Mouse (Mus musculus): ENCODE results near the gene Gm813. TPM values are rescaled to one million over a fixed set of nuclear protein-coding genes. Genes with fewer than 3 reads are reported as not detected.
"Not testable (repeated sequence)": the region's sequence is repeated elsewhere in the genome, so short reads cannot be mapped to it uniquely, and the experiment has no call there.

The Gm813 gene
- polyA plus RNA-seq (2015; fragmentation: Nextera tagmentation; extraction: Ambion mirVana), result not detected in 2 replicates

- no peak within 1 kb of the TSS for H3K27ac ChIP-seq
- no peaks in the 10 kb centered on the region for H3K27me3 ChIP-seq
- WGBS, result 85% methylated on average over 6 of the region's 6 CpGs
- H3K4me3 ChIP-seq, result no peak within 1 kb of the TSS
- H3K36me3 ChIP-seq, result no peaks in the 10 kb centered on the region
- no peaks in the 10 kb centered on the region for H3K4me1 ChIP-seq
- H3K4me2 ChIP-seq, result no peak within 1 kb of the TSS
- ATAC-seq (ENCODE audit: borderline replicate concordance, extremely low read depth, low FRiP score, low TSS enrichment), result no peak
- H3K9me3 ChIP-seq, result no peaks in the 10 kb centered on the region
- no peak within 1 kb of the TSS for H3K9ac ChIP-seq
Observed at GRCm38 (mm10) chr16:58616878-58617277, at the start of gene Gm813. TSS of gene Gm813 (minus strand) at chr16:58616978.

- not testable (repeated sequence) for H3K4me3 ChIP-seq; H3K4me2 ChIP-seq; ATAC-seq (ENCODE audit: borderline replicate concordance, extremely low read depth, low FRiP score, low TSS enrichment); H3K4me1 ChIP-seq; H3K27ac ChIP-seq; H3K9ac ChIP-seq; H3K27me3 ChIP-seq; H3K36me3 ChIP-seq; H3K9me3 ChIP-seq
Observed at GRCm38 (mm10) chr16:58665137-58665536, 48.4 kb upstream of the Gm813 start.

- Histone ChIP-seq H3K9ac (no peak overlapping the region), H3K4me1 (no peaks in the 10 kb centered on the region), H3K4me3 (no peak overlapping the region), H3K4me2 (no peak overlapping the region), H3K9me3 (no peaks in the 10 kb centered on the region), H3K36me3 (no peaks in the 10 kb centered on the region), H3K27ac (no peak overlapping the region), H3K27me3 (no peaks in the 10 kb centered on the region)
- ATAC-seq (ENCODE audit: borderline replicate concordance, extremely low read depth, low FRiP score, low TSS enrichment), result no peak
- WGBS, result 76% methylated on average over 2 of the region's 2 CpGs
Observed at GRCm38 (mm10) chr16:58663816-58664215, 47.0 kb upstream of the Gm813 start.

GRCm38 (mm10) chr16:58663021-58663420, 46.2 kb upstream of the Gm813 start:
- ATAC-seq (ENCODE audit: borderline replicate concordance, extremely low read depth, low FRiP score, low TSS enrichment), result no peak
- no peaks in the 10 kb centered on the region for H3K36me3 ChIP-seq
- no peaks in the 10 kb centered on the region for H3K9me3 ChIP-seq
- H3K27me3 ChIP-seq, result no peaks in the 10 kb centered on the region
- 44% methylated on average over 5 of the region's 5 CpGs for WGBS
- no peak overlapping the region for H3K4me3 ChIP-seq
- H3K4me2 ChIP-seq, result no peak overlapping the region
- no peaks in the 10 kb centered on the region for H3K4me1 ChIP-seq
- H3K9ac ChIP-seq, result no peak overlapping the region
- no peak overlapping the region for H3K27ac ChIP-seq

GRCm38 (mm10) chr16:58662287-58662791, 45.6 kb upstream of the Gm813 start:
- no peak overlapping the region for H3K9ac ChIP-seq
- H3K9me3 ChIP-seq, result no peaks in the 10 kb centered on the region
- no peaks in the 10 kb centered on the region for H3K4me1 ChIP-seq
- no peak overlapping the region for H3K4me3 ChIP-seq
- no peaks in the 10 kb centered on the region for H3K27me3 ChIP-seq
- H3K36me3 ChIP-seq, result no peaks in the 10 kb centered on the region
- ATAC-seq (ENCODE audit: borderline replicate concordance, extremely low read depth, low FRiP score, low TSS enrichment), result no peak
- no peak overlapping the region for H3K4me2 ChIP-seq
- no peak overlapping the region for H3K27ac ChIP-seq

- Histone ChIP-seq H3K27ac (no peak overlapping the region), H3K4me1 (no peaks in the 10 kb centered on the region), H3K27me3 (no peaks in the 10 kb centered on the region), H3K36me3 (no peaks in the 10 kb centered on the region), H3K4me3 (no peak overlapping the region), H3K4me2 (no peak overlapping the region), H3K9ac (no peak overlapping the region), H3K9me3 (no peaks in the 10 kb centered on the region)
- no peak for ATAC-seq (ENCODE audit: borderline replicate concordance, extremely low read depth, low FRiP score, low TSS enrichment)
- 59% methylated on average over 5 of the region's 5 CpGs for WGBS
Observed at GRCm38 (mm10) chr16:58661826-58662225, 45.0 kb upstream of the Gm813 start.

GRCm38 (mm10) chr16:58658668-58659067, 41.9 kb upstream of the Gm813 start:
- 87% methylated on average over 6 of the region's 6 CpGs for WGBS

GRCm38 (mm10) chr16:58656526-58656925, 39.7 kb upstream of the Gm813 start:
- no peaks in the 10 kb centered on the region for H3K4me1 ChIP-seq
- 79% methylated on average over 4 of the region's 4 CpGs for WGBS
- no peak overlapping the region for H3K27ac ChIP-seq
- H3K4me3 ChIP-seq, result no peak overlapping the region
- no peaks in the 10 kb centered on the region for H3K9me3 ChIP-seq
- no peak overlapping the region for H3K4me2 ChIP-seq
- no peaks in the 10 kb centered on the region for H3K36me3 ChIP-seq
- H3K27me3 ChIP-seq, result no peaks in the 10 kb centered on the region
- 0 out of 2 replicates have a peak, but pooled peaks have one; percentile 49 for ATAC-seq (ENCODE audit: borderline replicate concordance, extremely low read depth, low FRiP score, low TSS enrichment)
- H3K9ac ChIP-seq, result no peak overlapping the region

More at GRCm38 (mm10) chr16:58658668-58659067, 41.9 kb upstream of the Gm813 start:
- Histone ChIP-seq H3K9ac (no peak overlapping the region), H3K36me3 (no peaks in the 10 kb centered on the region), H3K4me2 (no peak overlapping the region), H3K27ac (no peak overlapping the region), H3K9me3 (no peaks in the 10 kb centered on the region), H3K4me1 (no peaks in the 10 kb centered on the region), H3K4me3 (no peak overlapping the region), H3K27me3 (no peaks in the 10 kb centered on the region)
- ATAC-seq (ENCODE audit: borderline replicate concordance, extremely low read depth, low FRiP score, low TSS enrichment), result no peak

GRCm38 (mm10) chr16:58655751-58656150, 39.0 kb upstream of the Gm813 start:
- Histone ChIP-seq H3K4me2 (no peak overlapping the region), H3K4me3 (no peak overlapping the region), H3K9ac (no peak overlapping the region), H3K9me3 (no peaks in the 10 kb centered on the region), H3K4me1 (no peaks in the 10 kb centered on the region), H3K36me3 (no peaks in the 10 kb centered on the region), H3K27me3 (no peaks in the 10 kb centered on the region), H3K27ac (no peak overlapping the region)
- ATAC-seq (ENCODE audit: borderline replicate concordance, extremely low read depth, low FRiP score, low TSS enrichment), result no peak

- no peak for ATAC-seq (ENCODE audit: borderline replicate concordance, extremely low read depth, low FRiP score, low TSS enrichment)
- no peak overlapping the region for H3K4me2 ChIP-seq
- no peak overlapping the region for H3K9ac ChIP-seq
- no peaks in the 10 kb centered on the region for H3K36me3 ChIP-seq
- 93% methylated on average over 10 of the region's 10 CpGs for WGBS
- H3K27me3 ChIP-seq, result no peaks in the 10 kb centered on the region
- H3K27ac ChIP-seq, result no peak overlapping the region
- no peaks in the 10 kb centered on the region for H3K4me1 ChIP-seq
- no peaks in the 10 kb centered on the region for H3K9me3 ChIP-seq
- H3K4me3 ChIP-seq, result no peak overlapping the region
Observed at GRCm38 (mm10) chr16:58649979-58650378, 33.2 kb upstream of the Gm813 start.

GRCm38 (mm10) chr16:58638689-58639175, 22.0 kb upstream of the Gm813 start, which contains the start of gene E330017A01Rik:
TSS of gene E330017A01Rik (minus strand) at chr16:58638739.
- no peak for ATAC-seq (ENCODE audit: borderline replicate concordance, extremely low read depth, low FRiP score, low TSS enrichment)

GRCm38 (mm10) chr16:58638016-58638415, 21.2 kb upstream of the Gm813 start:
- ATAC-seq (ENCODE audit: borderline replicate concordance, extremely low read depth, low FRiP score, low TSS enrichment), result no peak

More at GRCm38 (mm10) chr16:58638689-58639175, 22.0 kb upstream of the Gm813 start, which contains the start of gene E330017A01Rik:
- Histone ChIP-seq H3K27me3 (no peaks in the 10 kb centered on the region), H3K4me1 (no peaks in the 10 kb centered on the region), H3K4me3 (no peak within 1 kb of the TSS), H3K9ac (no peak within 1 kb of the TSS), H3K9me3 (no peaks in the 10 kb centered on the region), H3K4me2 (no peak within 1 kb of the TSS), H3K27ac (no peak within 1 kb of the TSS), H3K36me3 (no peaks in the 10 kb centered on the region)
- 49% methylated on average over 3 of the region's 3 CpGs for WGBS

GRCm38 (mm10) chr16:58637448-58637847, 20.7 kb upstream of the Gm813 start:
- Histone ChIP-seq H3K36me3 (no peaks in the 10 kb centered on the region), H3K4me2 (no peak overlapping the region), H3K4me1 (no peaks in the 10 kb centered on the region), H3K4me3 (no peak overlapping the region), H3K27ac (no peak overlapping the region), H3K9ac (no peak overlapping the region), H3K27me3 (no peaks in the 10 kb centered on the region), H3K9me3 (no peaks in the 10 kb centered on the region)
- ATAC-seq (ENCODE audit: borderline replicate concordance, extremely low read depth, low FRiP score, low TSS enrichment), result no peak
- WGBS, result 73% methylated on average over 4 of the region's 4 CpGs

More at GRCm38 (mm10) chr16:58638016-58638415, 21.2 kb upstream of the Gm813 start:
- Histone ChIP-seq H3K9me3 (no peaks in the 10 kb centered on the region), H3K4me2 (no peak overlapping the region), H3K4me1 (no peaks in the 10 kb centered on the region), H3K4me3 (no peak overlapping the region), H3K36me3 (no peaks in the 10 kb centered on the region), H3K9ac (no peak overlapping the region), H3K27me3 (no peaks in the 10 kb centered on the region), H3K27ac (no peak overlapping the region)
- WGBS, result 71% methylated on average over 7 of the region's 7 CpGs
